Mouse (Mus musculus) midbrain, embryonic 11.5 days (tissue): Measurements from ENCODE around the gene Ffar2. TPM values are rescaled to one million over a fixed set of nuclear protein-coding genes. Genes with fewer than 3 reads are reported as not detected.
"Not testable (repeated sequence)": the region's sequence is repeated elsewhere in the genome, so short reads cannot be mapped to it uniquely, and the experiment has no call there.

Experiments used
- ATAC-seq: fragments of 200-750 bp; cut with Nextera tagmentation; 2 replicates; pipeline ENCODE4 v1.8.0; 2017; ENCODE audit warnings: moderate TSS enrichment, moderate library complexity; ENCODE audit not compliant: low FRiP score
- DNase-seq: peaks from one replicate; pipeline ENCODE4 v3.0.0; 2015; ENCODE audit warnings: low spot score; ENCODE audit errors: missing footprints
- H3K27ac ChIP-seq: fragments of 300-500 bp; sonication (generic); 2 replicates; pipeline ENCODE4 v1.5.1; 2014; ENCODE audit warnings: low read depth, low read length
- H3K27me3 ChIP-seq: fragments of 300-500 bp; sonication (generic); 2 replicates; pipeline ENCODE4 v1.6.1; 2014; ENCODE audit warnings: mild to moderate bottlenecking, low read length, moderate library complexity, mixed read lengths; ENCODE audit not compliant: control insufficient read depth, insufficient read depth
- H3K36me3 ChIP-seq: fragments of 300-500 bp; sonication (generic); 2 replicates; pipeline ENCODE4 v1.6.1; 2014; ENCODE audit warnings: mild to moderate bottlenecking, low read length, moderate library complexity, mixed read lengths; ENCODE audit not compliant: control insufficient read depth, insufficient read depth
- H3K4me1 ChIP-seq: fragments of 300-500 bp; sonication (generic); 2 replicates; pipeline ENCODE4 v1.6.1; 2014; ENCODE audit warnings: low read length; ENCODE audit not compliant: control insufficient read depth, insufficient read depth
- H3K4me2 ChIP-seq: fragments of 300-500 bp; sonication (generic); 2 replicates; pipeline ENCODE4 v1.6.1; 2014; ENCODE audit warnings: mild to moderate bottlenecking, moderate library complexity
- H3K4me3 ChIP-seq: fragments of 300-500 bp; sonication (generic); 2 replicates; pipeline ENCODE4 v1.5.1; 2014; ENCODE audit warnings: low read depth, low read length
- H3K9ac ChIP-seq: fragments of 300-500 bp; sonication (generic); 2 replicates; pipeline ENCODE4 v1.6.1; 2014; ENCODE audit warnings: low read length
- H3K9me3 ChIP-seq: fragments of 300-500 bp; sonication (generic); 2 replicates; pipeline ENCODE4 v1.6.1; 2016; ENCODE audit warnings: low read length; ENCODE audit not compliant: control insufficient read depth
- WGBS: fragments of 180-500 bp; shearing (Covaris S2); extraction: QIAGEN DNeasy Blood & Tissue Kit; methylation state at CpG from one replicate; pipeline ENCODE4 v1.1.7; 2014; 5-methylcytosine and 5-hydroxymethylcytosine counted together
- polyA plus RNA-seq: library from polyadenylated mRNA; unstranded; fragments of >200 nt; fragmentation: Nextera tagmentation; extraction: Ambion mirVana; gene quantifications from 2 replicates; pipeline ENCODE4 v1.2.1, GENCODE M21; 2014

Ffar2 gene
- polyA plus RNA-seq, 1 experiment from 2014 or later = not detected

- Histone ChIP-seq H3K4me2 (no peak overlapping the region), H3K4me1 (0 out of 2 replicates have a peak, but pooled peaks cover 2% of the 10 kb centered on the region), H3K4me3 (no peak overlapping the region), H3K9me3 (no peaks in the 10 kb centered on the region), H3K36me3 (no peaks in the 10 kb centered on the region), H3K27me3 (no peaks in the 10 kb centered on the region), H3K9ac (no peak overlapping the region), H3K27ac (no peak overlapping the region)
- DNase-seq = no peak
- WGBS = 86% methylated on average over 6 of the region's 6 CpGs
- ATAC-seq = no peak
These were observed 24.4 kb upstream of the Ffar2 start for GRCm38 (mm10) chr7:30847934-30848333.

GRCm38 (mm10) chr7:30847386-30847785 is 23.8 kb upstream of the Ffar2 start:
- WGBS = 86% methylated on average over 5 of the region's 5 CpGs
- no peak for ATAC-seq
- no peaks in the 10 kb centered on the region for H3K36me3 ChIP-seq
- H3K27me3 ChIP-seq = no peaks in the 10 kb centered on the region
- no peak overlapping the region for H3K27ac ChIP-seq
- no peak for DNase-seq
- 0 out of 2 replicates have a peak, but pooled peaks cover 2% of the 10 kb centered on the region for H3K4me1 ChIP-seq
- H3K4me3 ChIP-seq = no peak overlapping the region
- H3K9me3 ChIP-seq = no peaks in the 10 kb centered on the region
- H3K4me2 ChIP-seq = no peak overlapping the region
- H3K9ac ChIP-seq = no peak overlapping the region

- Histone ChIP-seq H3K9me3 (no peaks in the 10 kb centered on the region), H3K27me3 (no peaks in the 10 kb centered on the region), H3K4me3 (no peak overlapping the region), H3K9ac (no peak overlapping the region), H3K27ac (no peak overlapping the region), H3K4me2 (no peak overlapping the region), H3K36me3 (no peaks in the 10 kb centered on the region), H3K4me1 (0 out of 2 replicates have a peak, but pooled peaks cover 2% of the 10 kb centered on the region)
- DNase-seq (no peak), ATAC-seq (no peak)
- WGBS = 80% methylated on average over 2 of the region's 2 CpGs
These were observed 23.0 kb upstream of the Ffar2 start for GRCm38 (mm10) chr7:30846505-30847053.

- no peaks in the 10 kb centered on the region for H3K36me3 ChIP-seq
- DNase-seq (no peak), ATAC-seq (no peak)
- WGBS = 47% methylated on average over 7 of the region's 7 CpGs
- H3K27me3 ChIP-seq = no peaks in the 10 kb centered on the region
- H3K27ac ChIP-seq = no peak overlapping the region
- no peak overlapping the region for H3K4me3 ChIP-seq
- no peak overlapping the region for H3K9ac ChIP-seq
- H3K9me3 ChIP-seq = no peaks in the 10 kb centered on the region
- H3K4me1 ChIP-seq = 0 out of 2 replicates have a peak, but pooled peaks cover 2% of the 10 kb centered on the region
- no peak overlapping the region for H3K4me2 ChIP-seq
These were observed 21.2 kb upstream of the Ffar2 start for GRCm38 (mm10) chr7:30844676-30845297.

- Histone ChIP-seq H3K36me3 (no peaks in the 10 kb centered on the region), H3K27ac (no peak overlapping the region), H3K9me3 (no peaks in the 10 kb centered on the region), H3K27me3 (no peaks in the 10 kb centered on the region), H3K4me2 (no peak overlapping the region), H3K4me1 (0 out of 2 replicates have a peak, but pooled peaks cover 2% of the 10 kb centered on the region), H3K4me3 (no peak overlapping the region), H3K9ac (no peak overlapping the region)
- no peak for DNase-seq
- ATAC-seq = no peak
- 81% methylated on average over 5 of the region's 5 CpGs for WGBS
These were observed 18.5 kb upstream of the Ffar2 start for GRCm38 (mm10) chr7:30842092-30842491.

GRCm38 (mm10) chr7:30841379-30841778 is 17.8 kb upstream of the Ffar2 start:
- H3K27me3 ChIP-seq = no peaks in the 10 kb centered on the region
- no peak for DNase-seq
- H3K4me1 ChIP-seq = 0 out of 2 replicates have a peak, but pooled peaks cover 2% of the 10 kb centered on the region
- H3K9me3 ChIP-seq = no peaks in the 10 kb centered on the region
- H3K4me3 ChIP-seq = no peak overlapping the region
- H3K36me3 ChIP-seq = no peaks in the 10 kb centered on the region
- no peak overlapping the region for H3K27ac ChIP-seq
- H3K4me2 ChIP-seq = no peak overlapping the region
- no peak for ATAC-seq
- H3K9ac ChIP-seq = no peak overlapping the region
- WGBS = 83% methylated on average over 4 of the region's 4 CpGs

- no peak overlapping the region for H3K27ac ChIP-seq
- DNase-seq (no peak), ATAC-seq (no peak)
- H3K27me3 ChIP-seq = no peaks in the 10 kb centered on the region
- H3K4me3 ChIP-seq = no peak overlapping the region
- no peaks in the 10 kb centered on the region for H3K9me3 ChIP-seq
- H3K36me3 ChIP-seq = no peaks in the 10 kb centered on the region
- no peak overlapping the region for H3K9ac ChIP-seq
- H3K4me2 ChIP-seq = no peak overlapping the region
- WGBS = 82% methylated on average over 3 of the region's 3 CpGs
- 0 out of 2 replicates have a peak, but pooled peaks cover 2% of the 10 kb centered on the region for H3K4me1 ChIP-seq
These were observed 16.7 kb upstream of the Ffar2 start for GRCm38 (mm10) chr7:30840306-30840705.

GRCm38 (mm10) chr7:30837277-30837676 is 13.7 kb upstream of the Ffar2 start:
- Histone ChIP-seq H3K4me1 (no peaks in the 10 kb centered on the region), H3K9ac (no peak overlapping the region)

GRCm38 (mm10) chr7:30832684-30833083 is 9.1 kb upstream of the Ffar2 start:
- not testable (repeated sequence) for H3K4me1 ChIP-seq, H3K27me3 ChIP-seq, H3K4me3 ChIP-seq, ATAC-seq, H3K27ac ChIP-seq, DNase-seq, H3K4me2 ChIP-seq, H3K9me3 ChIP-seq, H3K9ac ChIP-seq, H3K36me3 ChIP-seq
- WGBS = 59% methylated on average over 7 of the region's 11 CpGs

More at GRCm38 (mm10) chr7:30837277-30837676, 13.7 kb upstream of the Ffar2 start:
- Histone ChIP-seq H3K27me3 (no peaks in the 10 kb centered on the region), H3K27ac (no peak overlapping the region), H3K4me2 (no peak overlapping the region), H3K4me3 (no peak overlapping the region), H3K9me3 (no peaks in the 10 kb centered on the region), H3K36me3 (no peaks in the 10 kb centered on the region)
- ATAC-seq = no peak
- DNase-seq = no peak
